Mouse (Mus musculus): Measurements from ENCODE around the gene Rwdd3.
A peak's percentile ranks its signal among the peaks of the same experiment; 100 is the strongest.

Gene Rwdd3

DNA sequence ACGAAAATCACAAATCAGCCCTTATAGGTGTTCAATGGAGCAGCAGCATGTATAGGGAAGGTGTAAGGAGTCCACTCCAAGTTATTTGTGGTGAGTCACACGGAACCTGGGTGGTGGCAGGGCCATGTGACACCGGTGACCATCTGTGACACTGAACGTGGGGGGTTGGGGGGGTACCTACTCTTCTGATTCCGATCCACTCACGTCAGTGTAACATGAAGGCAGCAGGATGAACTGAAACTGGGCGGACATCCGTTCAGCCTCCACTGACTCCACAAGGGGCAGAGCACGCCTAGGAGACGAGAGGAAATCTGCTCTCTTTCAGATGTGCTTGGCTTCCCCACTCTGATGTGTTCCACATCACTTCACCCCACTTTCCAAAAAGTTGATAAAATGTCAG lies 11.9 kb downstream of the Rwdd3 start:
- DNase-seq (ENCODE audit: low spot score) = no peak

DNA sequence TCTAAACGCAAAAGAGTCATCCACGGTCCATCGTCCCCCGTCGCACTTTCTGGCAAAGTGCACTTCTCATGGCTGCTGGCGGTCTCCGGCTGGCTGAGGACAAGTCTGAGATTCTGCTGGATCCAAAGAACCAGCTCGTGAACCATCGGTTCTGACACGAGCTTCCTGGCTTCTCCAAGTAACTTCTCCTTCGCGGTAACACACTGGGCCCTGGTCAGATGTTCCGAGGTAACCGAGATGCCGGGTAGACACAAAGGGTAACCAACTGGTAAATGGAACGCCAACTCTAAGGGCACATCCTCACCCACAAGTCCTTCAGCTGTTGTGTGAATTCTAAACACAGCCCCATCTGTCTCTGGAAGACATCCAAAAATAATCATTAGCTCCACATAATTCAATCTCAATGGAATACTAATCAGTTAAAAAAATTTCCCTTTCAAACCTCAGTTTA lies 12.6 kb downstream of the Rwdd3 start:
- peak; percentile 44 for DNase-seq (ENCODE audit: low spot score)

DNA sequence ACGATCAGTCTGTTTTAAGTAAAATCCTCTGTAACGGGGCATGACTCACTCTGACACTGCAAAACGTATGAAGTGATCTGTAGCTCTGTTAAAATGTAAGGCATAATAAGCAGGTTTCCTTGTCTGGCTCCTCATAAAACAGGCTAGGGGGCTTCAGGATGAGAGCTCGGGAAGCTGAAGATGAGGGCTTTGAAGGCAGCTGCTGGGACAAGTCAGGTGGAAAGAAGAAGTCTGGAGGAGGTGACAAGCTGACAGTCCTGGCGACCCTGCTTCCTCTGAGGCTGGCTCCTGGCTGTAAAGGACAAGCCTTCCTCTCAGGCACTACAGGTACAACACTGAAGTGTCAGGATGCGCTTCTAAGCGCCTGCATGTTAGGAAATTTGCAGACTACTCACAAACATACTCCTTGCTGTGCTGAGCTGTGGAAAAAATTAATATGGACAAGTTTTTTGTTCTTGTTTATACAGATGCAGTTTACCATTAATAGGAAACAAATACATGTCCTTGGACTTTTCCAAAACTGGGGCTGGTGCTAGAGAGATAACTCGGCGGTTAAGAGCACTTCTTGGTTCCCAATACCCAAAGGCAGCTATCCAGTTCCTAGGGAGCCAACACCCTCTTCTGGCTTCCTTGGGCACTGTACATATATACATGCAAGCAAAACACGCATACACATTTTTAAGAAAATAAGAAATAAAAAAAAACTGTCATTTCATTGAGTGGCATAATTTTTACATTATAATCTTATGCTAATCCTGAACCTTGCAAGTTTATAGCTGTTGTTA lies 13.8 kb downstream of the Rwdd3 start:
- no peak for DNase-seq (ENCODE audit: low spot score)

DNA sequence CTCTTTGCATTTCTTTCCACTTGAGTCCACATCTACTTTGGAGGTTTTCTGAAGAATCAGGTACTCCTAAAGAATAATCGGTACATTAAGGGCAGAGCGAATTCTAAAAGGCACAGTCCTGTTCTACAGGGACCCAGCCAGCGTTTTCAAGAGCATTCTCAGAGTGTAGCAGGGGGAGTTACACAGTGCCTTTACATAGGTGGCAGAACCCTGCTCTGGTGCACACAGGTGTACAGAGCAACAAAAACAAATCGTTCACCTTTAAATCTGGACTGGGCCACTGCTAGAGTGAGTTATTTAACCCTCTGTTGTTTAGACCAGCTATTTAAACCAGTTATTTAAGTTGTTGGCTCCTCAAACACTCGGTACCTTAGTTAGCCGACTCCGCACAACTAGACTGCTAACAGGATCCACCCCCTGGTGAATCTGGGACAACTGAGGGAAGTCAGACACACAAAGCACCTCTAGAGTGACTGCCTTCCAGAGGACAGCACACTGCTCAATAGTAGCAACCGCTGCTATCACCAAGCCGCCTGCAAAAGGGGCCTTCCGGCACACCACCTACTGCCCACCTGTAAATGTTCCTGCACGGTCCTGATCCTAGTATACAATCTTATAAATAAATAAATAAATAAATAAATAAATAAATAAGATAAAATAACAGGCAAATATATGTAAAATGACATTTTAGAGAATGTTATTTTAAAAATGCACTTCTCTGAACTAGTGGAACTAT lies 14.9 kb downstream of the Rwdd3 start:
- DNase-seq (ENCODE audit: low spot score) = no peak

DNA sequence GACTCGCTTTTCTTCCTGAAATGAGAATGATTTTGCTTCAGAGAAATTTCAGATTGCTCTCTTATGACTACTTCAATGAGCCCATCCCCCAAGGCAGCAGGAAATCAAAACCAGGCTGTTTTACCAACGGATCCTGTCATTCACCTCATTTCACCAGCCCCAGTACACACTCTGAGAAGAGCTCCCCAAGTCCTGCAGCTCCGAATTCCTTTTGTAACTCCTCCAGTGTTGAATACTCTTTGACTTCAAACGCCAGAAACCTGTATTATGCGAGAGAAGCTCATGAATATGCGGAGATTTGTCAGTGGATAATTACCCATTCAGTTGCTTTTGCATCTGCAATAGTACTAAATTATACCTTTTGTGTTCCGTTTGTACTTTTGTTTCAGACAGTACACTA lies 15.5 kb downstream of the Rwdd3 start:
- DNase-seq (ENCODE audit: low spot score) = no peak

DNA sequence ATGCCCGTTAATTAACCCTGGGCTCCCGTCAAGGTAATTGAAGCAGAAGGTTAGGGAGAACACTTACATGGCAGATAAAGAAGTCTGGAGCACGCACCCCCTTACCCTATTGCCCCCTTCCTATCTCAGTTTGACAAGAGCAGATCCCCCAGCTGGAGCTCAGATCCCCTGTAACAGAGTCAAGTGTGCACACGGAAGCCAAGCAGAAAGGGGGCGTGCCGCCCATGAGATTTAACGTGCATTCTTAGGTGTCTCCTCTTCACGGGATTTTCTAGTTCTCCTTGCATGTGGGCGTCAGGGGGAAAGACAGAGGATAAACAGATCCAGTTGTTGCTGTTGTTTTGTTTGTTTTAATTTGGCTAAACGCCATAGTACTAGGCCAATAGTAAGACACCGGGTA lies 37.6 kb downstream of the Rwdd3 start:
- DNase-seq (ENCODE audit: low spot score) = no peak

DNA sequence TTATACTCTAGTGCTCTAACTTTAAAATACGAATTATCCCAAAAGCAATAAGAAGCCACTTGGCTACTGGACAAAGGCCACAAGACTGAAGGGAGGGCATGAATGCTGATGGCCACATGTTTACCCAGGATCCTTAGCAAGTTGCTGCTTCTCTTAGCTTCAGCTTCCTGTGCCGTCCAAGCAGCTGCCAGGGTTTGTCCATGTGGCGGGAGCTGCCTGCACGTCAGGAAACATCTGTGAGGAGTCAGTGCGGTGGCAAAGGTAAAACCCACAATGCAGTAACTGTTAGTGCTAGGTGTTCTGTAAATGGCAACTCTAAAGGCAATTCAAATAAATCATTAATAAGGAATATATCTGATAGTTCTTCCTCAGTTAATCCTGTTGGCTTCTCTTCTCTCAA lies 38.5 kb downstream of the Rwdd3 start:
- no peak for DNase-seq (ENCODE audit: low spot score)

DNA sequence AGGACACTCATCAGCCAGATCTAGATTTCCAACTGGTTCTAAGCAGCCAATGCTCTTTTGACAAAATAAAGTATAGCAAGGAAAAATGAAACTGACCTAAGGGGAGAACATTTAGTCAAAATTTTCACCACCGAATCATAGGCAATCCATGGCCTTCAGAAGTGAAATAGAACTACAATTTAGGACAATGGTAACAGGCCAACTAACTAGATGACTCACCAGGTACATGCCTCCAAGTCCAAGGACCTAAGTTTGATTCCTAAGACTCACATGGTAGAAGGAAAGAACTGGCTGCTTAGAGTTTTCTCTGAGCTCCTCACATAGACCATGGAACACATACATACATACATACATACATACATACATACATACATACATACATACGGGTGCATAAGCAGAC lies 44.3 kb downstream of the Rwdd3 start:
- DNase-seq (ENCODE audit: low spot score) = no peak

DNA sequence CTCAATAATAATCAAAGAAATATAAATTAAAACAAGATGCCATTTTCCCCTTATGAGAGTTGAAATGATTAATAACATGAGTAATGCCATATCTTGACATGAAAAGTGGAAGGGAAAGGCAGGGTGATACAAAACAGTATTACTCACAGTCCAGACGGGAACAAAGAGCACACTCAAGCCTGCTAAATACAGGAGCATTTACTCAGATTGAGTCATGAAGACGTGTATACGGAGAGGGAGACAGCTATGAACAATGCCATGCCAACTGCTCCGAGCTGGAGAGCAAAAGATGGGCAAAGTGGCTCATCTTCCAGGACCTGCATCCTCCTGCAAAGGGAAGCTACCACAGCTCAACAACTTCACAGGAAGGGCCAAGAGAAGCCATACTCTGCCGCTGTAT lies 45.0 kb downstream of the Rwdd3 start:
- no peak for DNase-seq (ENCODE audit: low spot score)

DNA sequence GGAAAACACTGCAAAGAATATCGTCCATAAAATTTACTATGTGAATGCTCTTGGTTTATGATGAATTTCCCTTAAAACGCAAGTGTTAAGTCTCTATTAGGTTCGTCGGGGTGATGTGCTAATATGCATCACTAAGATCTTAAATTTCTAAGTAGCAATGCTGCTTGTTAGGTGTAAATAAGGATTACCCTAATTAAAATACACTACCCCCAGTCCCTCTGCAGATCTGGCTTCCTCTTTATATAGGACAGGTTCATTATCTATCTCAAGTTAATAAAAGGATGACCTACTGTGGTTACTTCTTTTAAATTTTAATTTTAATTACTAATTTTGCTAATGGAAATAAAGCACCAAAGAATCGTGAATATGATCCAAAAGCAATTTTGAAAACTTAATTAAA lies 50.4 kb downstream of the Rwdd3 start:
- DNase-seq (ENCODE audit: low spot score) = no peak

DNA sequence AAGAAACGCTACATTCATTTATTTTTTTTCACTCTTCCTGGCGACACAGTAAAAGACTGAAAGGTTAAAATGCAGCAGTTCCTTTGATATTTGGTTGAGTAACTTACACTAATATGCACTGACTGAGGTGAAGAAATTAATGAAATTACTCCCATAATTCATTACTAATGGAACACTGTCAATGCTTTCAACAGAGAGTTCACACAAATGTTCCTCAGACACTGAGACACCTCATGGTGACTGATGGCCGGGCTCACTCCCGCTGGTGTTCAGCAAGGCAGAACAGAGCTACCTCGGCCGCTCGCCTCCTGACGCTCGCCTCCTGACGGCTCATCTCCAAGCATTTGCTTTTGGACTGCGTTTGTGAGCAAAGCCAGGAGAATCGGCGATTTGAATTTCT lies 54.9 kb downstream of the Rwdd3 start:
- DNase-seq (ENCODE audit: low spot score) = no peak

DNA sequence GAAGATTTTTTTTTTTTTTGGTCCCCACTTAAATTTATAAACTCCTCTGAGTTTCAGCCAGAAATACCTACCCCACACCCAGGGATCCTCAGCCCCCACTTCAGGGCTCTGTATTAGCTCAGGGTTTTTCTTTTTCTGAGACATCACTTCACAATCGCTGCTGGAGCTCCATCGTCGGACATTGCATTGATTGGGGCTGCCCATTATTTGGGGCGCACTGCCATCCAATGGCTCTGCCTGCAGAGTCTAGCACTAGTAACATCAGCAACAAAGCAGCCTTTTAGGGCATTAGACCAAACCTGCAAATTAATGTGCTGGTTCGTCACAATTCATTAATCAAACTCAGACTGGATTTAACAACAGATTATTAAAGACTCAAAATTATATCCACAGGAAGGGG lies 55.4 kb downstream of the Rwdd3 start:
- no peak for DNase-seq (ENCODE audit: low spot score)

DNA sequence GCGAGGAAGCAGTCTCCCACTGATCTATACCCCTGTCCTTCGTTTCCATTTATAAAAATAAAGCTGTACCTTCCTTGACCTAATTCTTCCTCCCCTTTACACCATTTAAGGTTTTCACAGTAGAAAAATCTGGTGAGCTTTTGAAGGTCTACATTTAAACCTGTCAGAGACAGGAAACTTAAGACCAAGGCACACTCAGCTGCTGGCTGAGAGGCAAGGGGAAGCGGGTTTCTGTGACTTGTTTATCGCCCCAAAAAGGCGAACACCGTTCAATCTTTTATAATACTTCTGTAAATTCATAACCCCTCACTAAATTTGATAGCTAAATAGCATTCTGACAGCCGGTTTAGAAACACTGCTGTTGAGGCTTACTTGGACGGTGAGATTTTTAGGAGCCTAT lies 60.4 kb downstream of the Rwdd3 start:
- DNase-seq (ENCODE audit: low spot score) = no peak

DNA sequence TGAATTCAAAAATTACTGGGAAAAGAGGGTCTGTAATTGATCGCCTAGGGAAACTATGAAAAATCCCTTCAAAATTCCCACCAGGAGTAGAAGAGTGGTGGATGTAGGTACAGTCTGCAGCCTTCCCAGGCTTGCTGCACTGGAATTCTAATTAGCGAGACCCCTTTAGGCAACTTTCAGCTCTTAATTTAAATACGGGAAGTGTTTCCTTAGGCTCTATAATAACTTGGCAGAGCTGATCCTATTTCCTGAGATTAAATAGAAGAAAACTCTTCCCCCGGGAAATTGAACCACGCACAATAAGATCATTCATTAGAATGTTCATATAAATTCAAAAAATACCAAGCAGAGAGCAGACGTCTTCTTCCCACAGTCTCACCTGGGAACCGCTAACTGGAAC lies 61.1 kb downstream of the Rwdd3 start:
- no peak for DNase-seq (ENCODE audit: low spot score)

DNA sequence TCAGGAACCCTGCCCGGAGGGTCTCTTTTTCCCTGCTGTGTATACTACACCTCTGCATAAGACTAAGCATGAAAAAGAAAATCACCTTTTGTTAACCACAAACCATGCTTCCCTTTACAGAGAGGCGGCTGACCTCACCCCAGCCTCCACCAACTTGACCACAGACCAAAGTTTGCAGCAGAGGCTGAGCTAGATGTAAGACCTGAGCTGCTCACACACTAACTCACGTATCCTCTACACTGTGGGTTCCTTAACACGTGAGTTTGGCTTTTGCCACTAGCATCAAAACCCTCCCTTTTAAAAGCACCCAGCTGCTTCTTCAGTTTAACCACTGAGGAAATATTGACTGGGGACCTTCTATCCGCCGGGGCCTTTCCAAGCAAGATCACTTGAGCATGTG lies 64.0 kb downstream of the Rwdd3 start:
- DNase-seq (ENCODE audit: low spot score) = no peak

DNA sequence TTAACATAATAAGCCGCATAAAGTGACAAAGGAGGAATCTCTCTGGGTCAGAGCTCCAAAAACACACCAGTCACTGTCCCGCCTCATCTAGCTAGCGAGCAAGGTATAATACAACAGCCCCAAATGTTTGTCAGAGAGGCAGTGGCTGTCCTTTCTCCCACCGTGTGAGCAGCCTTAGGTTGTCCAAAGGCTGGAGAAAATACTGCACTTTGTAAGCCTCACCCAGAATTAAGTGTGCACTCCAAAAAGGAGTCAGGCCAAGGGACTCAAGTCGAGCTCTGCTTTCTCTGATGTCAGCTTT lies 66.1 kb downstream of the Rwdd3 start:
- DNase-seq (ENCODE audit: low spot score) = no peak

Measured in layer of hippocampus, adult 9-10 months (tissue).